Mouse (Mus musculus) heart, postnatal 25 days (tissue): ENCODE data around the gene Alox12b. TPM values are rescaled to one million over a fixed set of nuclear protein-coding genes. Genes with fewer than 3 reads are reported as not detected.

Experiments
- total RNA-seq, 2 experiments: library from RNA; stranded (reverse); gene quantifications; 2 replicates each; pipeline ENCODE4 v1.2.3; 2021

Gene Alox12b
- total RNA-seq, 2 experiments from 2014 or later: not detected

Other genes with a start within 250 kb of the Alox12b start
- not detected for gene Odf4, start 229.9 kb upstream of the Alox12b start, total RNA-seq
- 10 to 100 TPM; 28.1 to 32.4 TPM for gene Arhgef15, start 199.5 kb upstream of the Alox12b start, total RNA-seq
- gene Slc25a35, start 188.9 kb upstream of the Alox12b start, total RNA-seq: 1 to 10 TPM; 6.4 to 7.4 TPM
- 10 to 100 TPM; 80.3 to 89.1 TPM for gene Rangrf, start 181.8 kb upstream of the Alox12b start, total RNA-seq
- gene Pfas, start 148.5 kb upstream of the Alox12b start, total RNA-seq: 1 to 10 TPM; 5.6 to 6.8 TPM
- gene Ctc1, start 141.1 kb upstream of the Alox12b start, total RNA-seq: 10 to 100 TPM; 11.5 to 13.7 TPM
- 1 to 10 TPM in 1 of 2 experiments, under 1 TPM in 1; 0.62 to 1.2 TPM for gene Aurkb, start 111.3 kb upstream of the Alox12b start, total RNA-seq
- gene Borcs6, start 97.3 kb upstream of the Alox12b start, total RNA-seq: 10 to 100 TPM; 14.4 to 16.4 TPM
- gene Tmem107, start 86.2 kb upstream of the Alox12b start, total RNA-seq: 1 to 10 TPM; 4.4 to 9.8 TPM
- 10 to 100 TPM; 59.6 to 65.7 TPM for gene Vamp2, start 68.5 kb upstream of the Alox12b start, total RNA-seq
- gene Per1, start 61.8 kb upstream of the Alox12b start, total RNA-seq: 10 to 100 TPM; 32.3 to 61.0 TPM
- gene Hes7, start 36.6 kb upstream of the Alox12b start, total RNA-seq: under 1 TPM in 1 of 2 experiments, not detected in 1; 0.14 TPM
- under 1 TPM in 1 of 2 experiments, not detected in 1; 0.21 TPM for gene 9130213A22Rik, start 34.4 kb upstream of the Alox12b start, total RNA-seq
- gene Aloxe3, start 31.1 kb upstream of the Alox12b start, total RNA-seq: not detected
- gene Alox8, start 40.9 kb downstream of the Alox12b start, total RNA-seq: 1 to 10 TPM; 1.6 to 1.8 TPM
- gene Gucy2e, start 80.0 kb downstream of the Alox12b start, total RNA-seq: 1 to 10 TPM; 1.4 to 1.5 TPM
- gene Cntrob, start 166.8 kb downstream of the Alox12b start, total RNA-seq: 1 to 10 TPM; 2.6 to 5.3 TPM
- gene Trappc1, start 167.0 kb downstream of the Alox12b start, total RNA-seq: 10 to 100 TPM; 48.0 to 53.0 TPM
- under 1 TPM; 0.22 to 0.29 TPM for gene Kcnab3, start 169.3 kb downstream of the Alox12b start, total RNA-seq
- under 1 TPM; 0.16 to 0.17 TPM for gene Rnf227, start 183.5 kb downstream of the Alox12b start, total RNA-seq
- gene Chd3, start 212.4 kb downstream of the Alox12b start, total RNA-seq: 10 to 100 TPM; 26.4 to 27.9 TPM
- gene Naa38, start 238.5 kb downstream of the Alox12b start, total RNA-seq: 10 to 100 TPM; 97.5 to 99.2 TPM
- gene Cyb5d1, start 238.6 kb downstream of the Alox12b start, total RNA-seq: 10 to 100 TPM; 26.1 to 29.3 TPM
- 10 to 100 TPM; 22.5 to 23.7 TPM for gene Tmem88, start 241.2 kb downstream of the Alox12b start, total RNA-seq